Mouse (Mus musculus) CD4-positive helper T cell, adult 2 months (primary cell): Measurements from ENCODE around the gene Slc44a3.

Experiments
- DNase-seq: peaks from one replicate; pipeline ENCODE4 v3.0.0-alpha.2; 2012; ENCODE audit warnings: low read depth, missing footprints, low spot score

Slc44a3 gene

DNA sequence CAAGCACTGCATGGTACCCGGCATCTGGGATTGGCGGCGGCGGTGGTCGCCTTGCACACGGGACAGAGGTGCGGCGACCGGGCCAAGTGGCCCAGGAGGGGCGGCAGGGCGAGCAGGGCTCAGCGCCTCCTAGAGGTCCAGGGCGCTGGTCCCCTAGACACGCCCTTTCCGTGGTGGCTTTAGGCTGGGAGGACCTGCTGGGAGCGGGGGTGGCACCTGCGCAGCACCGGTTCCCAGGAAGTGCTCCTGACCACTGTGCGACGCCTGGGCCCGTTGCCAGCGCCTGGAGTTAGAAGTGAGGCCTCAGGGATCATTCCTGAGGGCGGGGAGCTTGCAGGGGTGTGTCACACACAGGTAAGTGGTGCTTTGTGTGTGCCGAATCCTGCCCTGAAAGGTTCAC is at the start of gene Slc44a3:
Gene Slc44a3 (minus strand): TSS at position 229 of the 400 bp plus-strand sequence.
- no peak for DNase-seq

DNA sequence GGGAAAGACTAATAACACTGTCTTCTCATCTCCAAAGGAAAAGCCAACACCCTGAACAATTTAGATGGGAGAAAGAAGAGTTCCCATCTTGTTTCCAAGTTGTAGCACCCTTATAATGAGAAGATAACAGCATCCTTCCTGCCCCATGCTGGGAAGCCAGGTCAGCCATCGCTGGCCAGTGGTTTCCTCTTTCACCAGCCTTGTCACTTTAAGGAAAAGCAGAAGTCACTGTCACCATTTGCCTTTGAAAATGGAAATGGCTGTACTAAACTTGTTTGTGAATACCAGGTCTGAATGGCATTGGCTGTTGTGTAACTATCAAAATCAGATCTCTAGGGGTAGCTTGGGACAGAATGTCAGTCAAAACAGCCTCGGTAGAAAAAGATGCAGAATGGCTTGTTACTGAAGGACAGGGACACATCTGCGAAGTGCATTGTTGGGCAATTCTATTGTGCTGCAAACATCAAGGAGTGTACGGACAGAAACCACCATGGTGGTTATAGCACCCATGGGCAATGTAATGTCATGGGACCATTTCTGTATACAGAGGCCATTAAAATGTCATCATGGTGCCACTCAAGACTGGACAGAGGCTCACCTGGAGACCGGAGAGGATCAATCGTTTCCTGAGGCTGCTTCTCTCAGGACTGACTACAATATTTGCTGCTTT is 47.8 kb upstream of the Slc44a3 start:
- DNase-seq = no peak

DNA sequence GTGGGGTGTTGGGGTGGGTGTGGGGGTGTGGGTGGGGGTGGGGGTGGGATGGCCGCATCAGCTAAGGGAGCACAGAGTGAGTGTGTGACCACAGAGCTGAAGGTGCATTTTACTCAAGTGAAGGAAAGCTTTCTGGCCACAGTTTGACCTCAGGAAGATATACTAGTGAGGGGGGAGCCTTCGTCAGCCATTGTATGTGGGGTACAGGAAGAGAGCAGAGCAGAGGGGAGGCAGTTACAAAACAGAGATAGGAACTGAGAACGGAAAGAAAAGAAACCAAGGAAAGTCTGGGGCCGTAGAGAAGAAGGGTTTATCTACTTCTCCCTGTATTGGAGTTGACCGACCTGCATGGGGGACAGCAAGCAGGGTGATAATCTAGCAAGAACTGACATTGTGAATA is 47.2 kb upstream of the Slc44a3 start:
- no peak for DNase-seq

DNA sequence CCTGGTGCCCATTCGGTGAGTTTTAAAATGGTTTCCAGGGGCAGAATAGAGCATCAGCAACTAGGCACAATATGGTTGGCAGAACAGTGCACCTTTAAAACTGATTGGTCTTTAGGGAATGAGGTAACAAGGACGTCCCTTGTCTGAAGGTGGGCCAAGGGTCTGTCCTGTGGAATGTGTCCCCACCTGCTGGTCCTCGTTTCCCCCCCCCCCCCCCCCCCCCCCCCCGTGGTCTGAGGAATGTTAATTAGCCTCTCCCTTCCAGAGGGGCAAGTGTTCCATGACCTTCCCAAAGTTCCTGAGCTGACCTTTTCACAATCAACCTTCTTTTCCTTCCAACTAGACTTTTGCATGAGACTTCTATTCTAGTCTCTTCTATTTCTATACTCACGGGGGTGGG is 46.5 kb upstream of the Slc44a3 start:
- no peak for DNase-seq

DNA sequence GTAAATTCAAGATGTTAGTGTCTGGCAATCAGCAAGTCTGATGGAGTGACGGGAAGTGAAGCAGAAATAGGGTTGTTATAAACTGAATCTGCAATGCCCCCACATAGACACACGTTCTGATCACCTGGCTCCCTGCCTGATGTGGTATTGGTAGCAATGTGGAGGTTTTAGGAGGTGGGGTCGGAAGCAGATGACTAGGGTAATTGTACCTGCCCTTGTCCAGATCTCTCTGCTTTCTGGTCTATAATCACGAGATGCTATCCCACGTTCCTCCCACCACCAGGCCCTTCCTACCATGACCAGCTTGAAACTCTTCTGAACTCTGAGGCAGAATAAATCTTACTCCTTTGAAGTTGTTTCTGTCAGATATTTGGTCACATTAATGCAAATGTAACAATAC is 45.4 kb upstream of the Slc44a3 start:
- DNase-seq = no peak

DNA sequence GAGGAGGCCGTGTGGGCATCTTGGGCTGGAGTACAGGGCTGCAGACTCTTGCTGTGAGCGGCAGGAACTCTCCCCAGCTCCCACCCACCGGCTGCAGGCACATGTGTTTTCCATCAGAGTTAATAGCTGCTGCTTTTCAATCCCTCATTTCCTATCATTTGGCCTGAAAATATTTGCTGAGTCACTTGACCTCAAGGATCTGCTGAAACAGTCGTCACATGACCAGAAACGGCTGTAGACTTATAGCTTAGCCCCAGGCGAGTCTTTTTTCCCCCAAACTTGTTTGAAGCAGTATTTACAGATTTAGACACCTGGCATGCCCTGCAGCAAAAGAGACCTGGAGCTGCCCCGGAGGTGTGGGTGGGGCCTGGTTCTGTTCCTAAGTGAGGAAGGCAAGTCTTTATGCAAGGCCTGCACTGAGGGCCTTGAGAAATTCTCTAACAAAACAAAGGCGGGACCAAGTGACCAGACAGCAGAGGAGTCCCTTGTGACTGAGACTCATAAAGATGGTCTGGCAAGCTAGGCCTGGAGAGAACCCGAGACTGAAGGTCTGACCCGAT is 44.9 kb upstream of the Slc44a3 start:
- DNase-seq = no peak

DNA sequence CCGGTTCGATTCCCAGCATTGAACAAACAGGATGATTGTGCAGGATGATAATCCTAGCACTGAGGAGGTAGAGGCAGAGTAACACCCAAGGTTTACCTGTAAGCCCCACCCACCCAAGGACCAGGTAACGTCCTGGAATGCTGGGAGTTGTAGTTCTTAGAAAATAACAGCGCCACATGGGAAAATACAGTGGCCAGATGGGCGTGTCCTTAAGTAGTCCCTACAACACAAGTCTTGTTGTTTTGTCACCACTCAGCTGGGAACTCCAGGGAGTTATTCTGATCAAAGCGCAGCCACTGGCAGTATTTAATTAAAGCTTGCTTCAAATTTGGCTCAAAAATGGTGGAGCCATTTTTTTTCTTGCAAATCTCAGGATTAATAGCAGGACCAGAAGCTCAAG is 44.2 kb upstream of the Slc44a3 start:
- no peak for DNase-seq

DNA sequence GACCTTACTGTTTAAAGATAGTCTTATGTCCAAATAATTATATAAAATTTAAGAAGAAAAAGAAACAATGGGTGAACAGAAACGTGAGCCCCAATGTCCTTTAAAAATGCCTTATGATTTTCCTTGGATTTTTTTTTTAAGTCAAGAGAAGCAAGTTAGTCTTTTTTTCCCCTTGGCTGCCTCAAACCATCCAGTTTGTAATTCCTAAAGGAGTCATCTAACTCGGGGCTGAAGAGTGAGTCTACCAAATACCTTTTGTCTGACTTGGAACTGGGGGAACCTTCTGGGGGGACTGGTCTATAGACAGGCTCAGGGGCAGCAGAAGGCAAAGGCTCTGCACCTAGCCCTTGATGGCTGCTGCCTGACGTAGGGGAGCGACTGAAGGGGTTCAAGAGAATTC is 42.2 kb upstream of the Slc44a3 start:
- no peak for DNase-seq

DNA sequence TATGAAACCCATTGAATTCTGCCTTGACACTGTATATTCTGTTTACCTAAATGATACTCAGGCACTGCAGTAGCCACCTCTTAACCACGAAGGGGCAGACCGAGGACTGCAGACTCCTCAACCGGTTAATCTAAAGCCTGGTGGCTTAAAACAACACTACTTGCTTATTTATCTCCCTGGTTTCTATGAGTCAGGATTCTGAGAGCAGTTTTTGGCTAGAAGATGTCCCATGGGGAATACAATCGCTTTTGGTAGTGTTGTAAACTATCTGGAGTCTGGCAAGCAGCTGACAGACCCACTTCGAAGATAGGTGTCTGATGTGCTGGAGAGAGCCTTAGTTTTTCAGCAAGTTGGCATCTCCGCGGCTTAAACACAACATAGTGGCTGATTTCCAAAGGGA is 41.7 kb upstream of the Slc44a3 start:
- no peak for DNase-seq

DNA sequence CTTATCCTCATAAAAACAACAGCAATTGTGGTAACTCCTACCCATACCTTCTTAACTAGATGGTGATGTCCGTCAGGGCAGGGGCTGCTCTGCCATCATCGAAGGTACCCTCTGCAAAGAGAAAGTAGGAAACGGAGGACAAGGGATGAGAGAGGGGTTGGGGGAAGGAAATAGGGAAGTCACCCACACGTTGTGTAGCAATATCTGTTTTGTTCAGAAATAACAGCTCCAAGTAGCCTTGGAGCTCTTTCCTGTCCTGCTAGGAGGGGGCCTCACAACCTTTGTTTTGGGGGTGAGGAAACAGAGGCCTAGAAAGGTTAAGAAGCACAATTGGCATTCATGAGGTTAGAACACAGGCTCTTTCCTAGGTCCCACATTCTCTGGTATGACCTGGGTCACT is 39.3 kb upstream of the Slc44a3 start:
- no peak for DNase-seq

DNA sequence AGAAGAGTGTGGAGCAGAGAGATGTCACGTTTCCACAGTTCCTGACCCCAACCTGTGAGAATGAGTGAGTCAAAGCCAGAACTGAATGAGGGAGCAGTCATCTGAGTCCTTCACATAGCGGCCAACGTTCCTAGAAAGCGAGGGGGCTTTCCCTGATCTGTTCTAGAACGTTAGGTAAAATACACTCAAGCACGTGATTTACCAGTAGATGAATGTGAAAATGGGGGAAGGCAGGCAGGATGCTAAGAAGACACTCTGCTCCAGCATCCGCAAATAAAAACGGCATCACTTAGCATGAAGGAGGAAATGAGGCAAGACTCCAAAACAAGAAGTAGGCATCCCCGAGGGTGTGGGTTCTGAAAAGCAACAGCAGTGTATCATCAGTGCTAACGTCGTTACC is 38.4 kb upstream of the Slc44a3 start:
- DNase-seq = no peak

DNA sequence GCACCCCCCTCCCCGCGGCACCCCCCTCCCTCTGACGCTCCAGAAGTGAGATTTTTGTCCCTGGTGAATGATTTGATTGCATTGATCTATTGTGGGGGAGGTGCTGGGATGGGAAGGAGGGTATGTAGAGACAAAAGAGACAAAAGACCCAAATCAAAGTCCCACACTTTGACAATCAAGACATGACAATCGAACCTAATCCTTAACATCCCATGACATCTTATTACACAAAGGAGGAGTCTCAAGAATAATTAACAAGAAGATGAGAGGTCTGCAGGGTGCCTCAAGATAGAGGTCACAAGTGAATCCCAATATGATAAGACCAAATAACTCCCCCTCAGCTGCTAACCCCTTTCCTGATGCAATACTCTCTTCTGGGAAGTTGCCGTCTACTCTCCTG is 37.6 kb upstream of the Slc44a3 start:
- DNase-seq = no peak

DNA sequence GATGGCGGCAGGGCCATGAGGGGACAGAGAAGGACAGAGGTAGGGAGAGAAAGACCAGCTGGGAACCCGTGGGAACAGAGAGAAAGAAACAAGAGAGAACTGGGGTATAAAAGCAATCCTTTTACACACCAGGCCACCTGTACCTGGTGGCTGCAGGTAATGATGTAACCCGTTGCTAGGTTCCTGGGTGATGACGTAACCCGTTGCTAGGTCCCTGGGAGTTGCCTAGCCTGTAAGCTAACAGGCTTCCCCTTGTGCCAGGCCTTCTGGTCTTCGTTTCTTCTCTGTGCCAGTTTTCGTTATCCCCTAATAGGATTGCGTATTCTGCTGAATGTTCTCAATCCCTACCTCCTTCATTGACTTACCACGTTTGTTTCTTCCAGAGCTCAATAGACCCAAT is 36.8 kb upstream of the Slc44a3 start:
- no peak for DNase-seq

DNA sequence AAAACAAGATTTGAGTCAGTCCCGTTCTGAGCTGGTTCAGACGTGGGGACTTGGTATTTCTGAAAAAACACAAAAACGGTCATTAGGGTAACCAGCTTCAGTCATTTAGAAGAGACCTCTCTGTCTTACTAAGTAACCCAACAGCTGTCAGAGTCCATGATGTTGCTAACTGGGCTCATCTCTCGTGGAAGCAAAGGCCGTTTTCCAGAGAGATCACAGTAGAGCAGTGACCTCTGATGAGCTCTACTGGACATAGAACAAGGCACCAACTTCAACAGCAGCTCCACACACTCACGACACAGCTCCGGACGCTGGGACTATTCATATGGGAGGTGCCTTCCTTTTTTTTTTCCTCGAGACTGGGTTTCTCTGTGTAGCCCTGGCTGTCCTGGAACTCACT is 35.7 kb upstream of the Slc44a3 start:
- no peak for DNase-seq

DNA sequence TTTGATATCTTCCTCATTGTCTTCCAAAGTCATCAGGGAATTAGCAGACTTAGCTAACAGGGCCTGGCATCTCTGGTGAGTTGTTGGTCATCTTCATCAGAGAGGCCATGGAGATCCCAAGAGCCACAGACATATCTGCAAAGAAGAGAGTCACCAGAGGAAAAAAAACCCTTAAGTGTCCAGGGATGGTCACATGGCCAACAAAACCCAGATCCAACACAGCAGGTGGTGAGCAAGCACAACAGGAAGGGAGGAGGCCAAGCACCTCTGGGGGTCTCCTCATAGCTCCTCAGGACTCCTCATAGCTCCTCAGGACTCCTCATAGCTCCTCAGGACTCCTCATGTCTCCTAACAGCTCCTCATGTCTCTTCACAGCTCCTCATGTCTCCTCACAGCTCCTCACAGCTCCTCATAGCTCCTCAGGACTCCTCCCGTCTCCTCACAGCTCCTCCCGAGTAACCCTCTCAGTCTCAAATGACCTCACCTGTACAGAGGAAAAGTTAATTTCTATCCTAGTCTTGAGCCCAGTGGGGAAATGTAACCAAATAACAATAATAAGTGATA is 35.2 kb upstream of the Slc44a3 start:
- no peak for DNase-seq

DNA sequence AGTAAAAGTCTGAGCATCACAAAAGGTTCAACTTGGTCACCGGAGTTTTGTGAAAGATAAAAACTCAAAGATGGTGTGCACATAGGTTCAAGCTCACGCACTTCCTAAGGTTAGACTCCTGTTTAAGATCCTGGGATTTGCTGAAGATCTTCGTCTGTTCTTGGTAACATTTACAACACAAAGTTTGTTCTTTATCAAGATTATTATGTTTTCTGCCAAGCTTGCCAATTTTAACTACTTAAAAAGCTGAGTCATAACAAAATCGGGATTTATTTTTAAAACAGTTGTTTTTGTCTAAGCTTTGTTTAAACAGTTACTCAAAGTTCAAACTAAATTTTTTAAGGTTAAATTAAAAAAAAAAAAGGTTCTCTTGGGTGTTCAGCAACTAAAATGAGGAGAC is 34.7 kb upstream of the Slc44a3 start:
- DNase-seq = no peak

DNA sequence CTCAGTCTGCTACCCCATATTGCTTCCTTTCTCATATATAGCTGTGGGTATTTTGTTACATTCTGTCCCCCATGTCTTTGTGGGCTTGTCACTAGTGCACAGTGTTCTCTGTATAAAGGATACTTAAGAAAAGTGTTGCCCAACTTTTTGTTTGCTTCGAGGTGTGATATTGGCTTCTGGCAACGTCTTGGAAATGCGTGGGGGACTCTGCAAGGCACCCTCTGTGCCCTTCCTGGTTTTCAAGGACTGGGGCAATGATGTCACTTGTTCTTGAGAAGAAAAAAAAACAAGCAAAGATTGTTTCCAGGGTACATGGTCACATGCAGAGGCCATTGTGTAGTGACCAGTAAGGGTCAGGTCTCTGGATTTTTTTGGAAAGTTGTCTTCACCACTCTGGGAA is 29.6 kb upstream of the Slc44a3 start:
- no peak for DNase-seq

DNA sequence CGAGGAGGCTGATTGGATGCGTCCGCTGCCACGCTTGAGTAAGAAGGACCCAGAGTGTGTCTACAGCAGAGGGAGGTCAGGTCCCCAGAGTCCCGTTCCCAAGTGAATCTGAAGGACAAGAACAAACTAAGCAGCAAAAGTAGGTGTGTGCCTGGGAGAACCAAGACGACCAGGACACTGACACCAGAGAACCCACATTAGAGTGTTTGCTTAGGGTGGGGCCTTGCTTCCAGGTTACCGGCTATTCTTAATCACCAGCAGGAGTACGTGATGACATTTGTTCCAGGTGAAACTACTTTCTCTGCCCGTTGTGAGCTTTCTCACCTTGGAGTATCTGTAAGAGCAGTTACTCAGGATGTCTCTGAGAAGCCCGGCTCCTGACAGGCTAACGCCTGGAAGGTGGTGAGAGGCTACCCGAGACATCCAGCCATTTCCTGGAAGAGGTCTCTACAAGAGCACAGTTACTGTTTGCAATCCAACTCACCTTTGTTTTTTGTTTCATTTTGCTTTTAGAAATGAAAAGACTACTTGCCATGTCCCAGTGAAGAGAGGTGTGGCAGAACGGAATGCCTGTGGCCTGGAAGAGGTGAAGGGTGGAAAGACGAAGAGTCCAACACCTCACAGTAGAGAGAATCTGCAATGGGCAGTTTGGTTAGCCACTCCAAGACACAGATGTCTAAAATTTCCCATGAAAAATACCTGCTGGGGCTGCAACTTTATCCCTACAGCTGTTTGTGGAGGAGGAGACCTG is 28.1 kb upstream of the Slc44a3 start:
- no peak for DNase-seq

DNA sequence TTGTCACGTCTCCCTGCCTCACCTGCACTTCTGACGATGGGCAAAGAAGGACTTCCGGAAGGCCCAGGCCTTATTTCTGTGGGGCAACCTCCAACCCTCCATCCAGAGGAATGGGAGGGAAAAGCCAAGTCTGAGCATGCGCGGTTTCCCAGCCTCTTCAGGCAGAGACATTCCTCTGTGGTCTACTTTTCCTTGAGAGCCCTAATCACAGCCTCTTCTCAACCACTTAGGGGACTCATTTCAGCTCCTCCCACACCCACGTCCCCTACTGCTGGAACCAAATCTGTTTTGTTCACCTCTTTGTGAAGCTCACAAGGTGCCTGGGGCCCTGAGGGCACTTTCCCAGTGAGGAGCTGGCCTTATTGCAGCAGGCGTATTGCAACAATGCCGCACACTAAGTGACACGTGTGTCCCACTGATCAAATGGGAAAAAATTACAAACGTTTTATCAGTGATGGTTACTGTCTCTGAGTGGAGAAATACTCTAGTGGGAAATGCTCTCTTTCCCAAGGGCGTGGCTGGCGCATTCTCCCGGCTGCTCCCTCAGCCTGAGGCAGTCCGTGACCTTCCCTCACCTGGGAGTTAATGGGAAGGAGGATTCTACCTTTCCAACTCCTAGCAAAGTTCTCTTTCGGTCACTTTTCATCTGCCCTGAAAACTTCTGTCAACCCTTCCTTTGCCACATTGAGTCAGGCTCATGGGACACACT is 27.4 kb upstream of the Slc44a3 start:
- DNase-seq = no peak

DNA sequence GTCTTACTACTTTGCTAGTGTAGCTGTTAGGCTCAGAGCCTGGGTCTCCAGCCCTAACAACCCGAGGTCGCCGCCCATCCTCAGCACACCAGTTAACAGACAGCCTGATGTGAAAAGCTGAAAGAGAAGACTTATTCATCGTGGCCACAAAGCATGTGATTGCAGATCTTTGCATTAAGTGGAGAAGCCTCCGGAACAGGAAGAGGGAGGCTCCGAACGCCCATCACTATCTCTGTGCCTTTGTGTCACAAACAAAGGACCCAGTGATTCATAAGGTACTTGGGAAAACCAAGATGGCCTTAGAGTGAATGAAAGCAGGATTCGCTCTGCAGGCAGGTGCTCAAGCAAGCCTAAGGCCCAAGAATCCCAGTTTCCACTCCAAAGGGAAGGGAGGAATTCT is 26.7 kb upstream of the Slc44a3 start:
- DNase-seq = no peak

DNA sequence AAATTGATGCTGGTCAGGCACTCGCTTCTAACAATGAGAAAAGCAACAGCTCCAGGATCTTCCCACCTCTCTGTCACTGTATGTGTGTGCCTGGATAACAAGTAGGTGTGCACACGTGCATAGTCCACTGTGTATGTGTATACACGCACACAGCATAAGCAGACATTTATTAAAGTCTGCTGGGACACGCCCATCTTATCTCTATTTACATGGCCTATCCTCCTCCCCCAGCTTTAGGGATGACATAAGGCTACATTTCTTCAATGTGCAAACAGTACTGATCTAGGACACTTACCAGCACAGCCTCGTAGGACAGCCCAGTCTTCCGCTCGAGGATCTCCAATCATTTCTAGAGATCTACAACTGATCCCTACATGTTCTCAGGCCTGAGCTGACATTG is 24.1 kb upstream of the Slc44a3 start:
- no peak for DNase-seq

DNA sequence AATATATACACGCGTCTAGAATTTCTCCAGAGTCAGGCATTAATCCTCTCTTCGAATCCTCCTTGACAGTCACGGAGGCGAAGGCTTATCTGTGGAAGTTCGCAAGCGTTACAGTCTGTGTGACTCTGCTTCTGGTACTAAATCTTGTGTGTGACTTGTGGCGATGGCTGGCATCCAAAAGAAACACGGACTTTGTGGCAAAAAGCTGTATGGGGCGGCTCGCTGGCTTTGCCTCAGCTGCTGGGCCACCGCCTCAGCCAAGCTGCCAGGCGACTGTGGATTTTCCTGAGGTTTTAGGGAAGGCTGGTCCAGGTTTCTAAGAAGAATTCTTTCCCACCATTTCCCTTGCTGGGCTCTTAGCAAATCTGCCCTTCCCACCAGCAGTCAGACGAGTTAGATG is 21.1 kb upstream of the Slc44a3 start:
- no peak for DNase-seq
